Mouse (Mus musculus) CH12.LX (cell line): ENCODE measurements around the gene Fam222b. TPM values are rescaled to one million over a fixed set of nuclear protein-coding genes. Genes with fewer than 3 reads are reported as not detected.
A peak's percentile ranks its signal among the peaks of the same experiment; 100 is the strongest.

Experiments
- DNase-seq: peaks from one replicate; pipeline ENCODE4 v3.0.0-alpha.2; 2013; ENCODE audit errors: extremely low read depth
- H3K27ac ChIP-seq: 2 replicates; pipeline ENCODE4 v1.5.1; 2012; ENCODE audit warnings: low read depth, mild to moderate bottlenecking, control low read depth, moderate library complexity; ENCODE audit not compliant: insufficient read depth
- H3K27me3 ChIP-seq: replicated peaks from 2 replicates; pipeline ENCODE3; 2012; ENCODE audit warnings: inconsistent platforms
- H3K36me3 ChIP-seq, 2 experiments: replicated peaks in 1 of 2; 2 replicates each; pipeline versions ENCODE3 to v1.6.1; 2012; ENCODE audit warnings: inconsistent platforms in 1 of 2, low read length in 1 of 2, mild to moderate bottlenecking in 1 of 2, mixed read lengths in 1 of 2, moderate library complexity in 1 of 2; ENCODE audit not compliant: control insufficient read depth in 1 of 2, insufficient read depth in 1 of 2
- H3K4me1 ChIP-seq, 2 experiments: 2 replicates each; pipeline ENCODE4 v1.6.1; 2012; ENCODE audit warnings: inconsistent platforms in 1 of 2, moderate library complexity in 1 of 2; ENCODE audit not compliant: insufficient read depth in 2 of 2, control insufficient read depth in 1 of 2
- H3K4me2 ChIP-seq: 2 replicates; pipeline ENCODE4 v1.6.1; 2012; ENCODE audit warnings: low read depth, mild to moderate bottlenecking, control low read depth; ENCODE audit not compliant: poor library complexity, insufficient read depth, severe bottlenecking
- H3K4me3 ChIP-seq, 3 experiments: fragments of 150-350 bp in 1 of 3; sonication (generic) in 1 of 3; replicated peaks in 1 of 3; 2 replicates each; pipeline versions ENCODE3 to v1.5.1; 2011 to 2012; ENCODE audit warnings: low read depth in 2 of 3, low read length in 2 of 3, mild to moderate bottlenecking in 2 of 3, moderate library complexity in 2 of 3, control low read depth in 1 of 3, improper control_type of control experiment in 1 of 3, inconsistent platforms in 1 of 3, mixed read lengths in 1 of 3; ENCODE audit not compliant: poor library complexity in 1 of 3
- H3K79me2 ChIP-seq: replicated peaks from 2 replicates; pipeline ENCODE4 v1.6.1; 2012; ENCODE audit warnings: mild to moderate bottlenecking, moderate library complexity; ENCODE audit not compliant: control insufficient read depth, poor library complexity, insufficient read depth, severe bottlenecking; ENCODE audit errors: extremely low read depth
- H3K9ac ChIP-seq: 2 replicates; pipeline ENCODE4 v1.6.1; 2012; ENCODE audit warnings: low read depth, mild to moderate bottlenecking, control low read depth, moderate library complexity; ENCODE audit not compliant: insufficient read depth
- H3K9me3 ChIP-seq: replicated peaks from 2 replicates; pipeline ENCODE3; 2012; ENCODE audit warnings: low read length, inconsistent platforms, mixed read lengths
- BHLHE40 ChIP-seq: IDR thresholded peaks from 2 replicates; pipeline ENCODE4 v1.6.1; 2011; ENCODE audit warnings: mild to moderate bottlenecking, low read depth, low read length, improper control_type of control experiment
- CHD1 ChIP-seq: IDR thresholded peaks from 2 replicates; pipeline ENCODE4 v1.6.1; 2012; ENCODE audit warnings: low read depth, low read length, improper control_type of control experiment, inconsistent platforms
- CHD2 ChIP-seq: IDR thresholded peaks from 2 replicates; pipeline ENCODE4 v1.6.1; 2011; ENCODE audit warnings: low read length, improper control_type of control experiment
- CTCF ChIP-seq, 2 experiments: IDR thresholded peaks in 1 of 2; conservative IDR thresholded peaks in 1 of 2; 2 replicates each; pipeline ENCODE4 v1.5.1; 2011 to 2012; ENCODE audit warnings: low read depth in 2 of 2, low read length in 2 of 2, improper control_type of control experiment in 1 of 2, inconsistent platforms in 1 of 2, mild to moderate bottlenecking in 1 of 2, moderate library complexity in 1 of 2
- ELF1 ChIP-seq: IDR thresholded peaks from 2 replicates; pipeline ENCODE4 v1.6.1; 2014; ENCODE audit warnings: low read depth, mild to moderate bottlenecking, inconsistent platforms, low read length, improper control_type of control experiment
- EP300 ChIP-seq: IDR thresholded peaks from 2 replicates; pipeline ENCODE4 v1.6.1; 2011; ENCODE audit warnings: low read length, improper control_type of control experiment
- HCFC1 ChIP-seq: IDR thresholded peaks from 2 replicates; pipeline ENCODE4 v1.6.1; 2012; ENCODE audit warnings: low read depth, mild to moderate bottlenecking, inconsistent platforms, low read length, improper control_type of control experiment
- IRF4 ChIP-seq: IDR thresholded peaks from 2 replicates; pipeline ENCODE4 v1.6.1; 2014; ENCODE audit warnings: low read depth, mild to moderate bottlenecking, inconsistent platforms, low read length, improper control_type of control experiment
- JUND ChIP-seq: conservative IDR thresholded peaks from 2 replicates; pipeline ENCODE4 v1.6.1; 2011; ENCODE audit warnings: low read depth, low read length, improper control_type of control experiment
- MAFK ChIP-seq: IDR thresholded peaks from 2 replicates; pipeline ENCODE4 v1.6.1; 2011; ENCODE audit warnings: low read length, improper control_type of control experiment; ENCODE audit not compliant: insufficient replicate concordance
- MAX ChIP-seq: IDR thresholded peaks from 2 replicates; pipeline ENCODE4 v1.6.1; 2011; ENCODE audit warnings: low read length, improper control_type of control experiment
- MEF2A ChIP-seq: IDR thresholded peaks from 2 replicates; pipeline ENCODE4 v1.6.1; 2014; ENCODE audit warnings: low read depth, mild to moderate bottlenecking, inconsistent platforms, low read length, improper control_type of control experiment, borderline replicate concordance
- NRF1 ChIP-seq: IDR thresholded peaks from 2 replicates; pipeline ENCODE4 v1.6.1; 2014; ENCODE audit warnings: low read depth, mild to moderate bottlenecking, inconsistent platforms, low read length, improper control_type of control experiment, moderate library complexity
- PAX5 ChIP-seq: IDR thresholded peaks from 2 replicates; pipeline ENCODE4 v1.6.1; 2012; ENCODE audit warnings: low read length, inconsistent platforms, mixed read lengths
- POLR2AphosphoS2 ChIP-seq: IDR thresholded peaks from 2 replicates; pipeline ENCODE4 v1.6.1; 2011; ENCODE audit warnings: low read depth, low read length, improper control_type of control experiment
- RCOR1 ChIP-seq: conservative IDR thresholded peaks from 2 replicates; pipeline ENCODE4 v1.6.1; 2012; ENCODE audit warnings: low read depth, mild to moderate bottlenecking, inconsistent platforms, low read length, improper control_type of control experiment
- SIN3A ChIP-seq: IDR thresholded peaks from 2 replicates; pipeline ENCODE4 v1.6.1; 2012; ENCODE audit warnings: low read length, improper control_type of control experiment, inconsistent platforms
- TCF12 ChIP-seq: IDR thresholded peaks from 2 replicates; pipeline ENCODE4 v1.6.1; 2014; ENCODE audit warnings: low read depth, mild to moderate bottlenecking, inconsistent platforms, low read length, improper control_type of control experiment
- UBTF ChIP-seq: IDR thresholded peaks from 2 replicates; pipeline ENCODE4 v1.6.1; 2012; ENCODE audit warnings: low read depth, mild to moderate bottlenecking, inconsistent platforms, low read length, improper control_type of control experiment, moderate library complexity
- USF2 ChIP-seq: conservative IDR thresholded peaks from 2 replicates; pipeline ENCODE4 v1.6.1; 2011; ENCODE audit warnings: low read depth, low read length, improper control_type of control experiment
- ZKSCAN1 ChIP-seq: IDR thresholded peaks from 2 replicates; pipeline ENCODE4 v1.6.1; 2012; ENCODE audit warnings: low read depth, inconsistent platforms, low read length, improper control_type of control experiment, borderline replicate concordance
- ZMIZ1 ChIP-seq: IDR thresholded peaks from 2 replicates; pipeline ENCODE4 v1.6.1; 2012; ENCODE audit warnings: low read depth, mild to moderate bottlenecking, inconsistent platforms, low read length, improper control_type of control experiment
- ZNF384 ChIP-seq: IDR thresholded peaks from 2 replicates; pipeline ENCODE4 v1.6.1; 2012; ENCODE audit warnings: low read depth, low read length, improper control_type of control experiment, inconsistent platforms
- dilution Hi-C: fragments of 300-500 bp; cut with MboI; formaldehyde crosslinking; loops from 2 replicates; pipeline ENCODE4 v1.14.3; 2020; ENCODE audit warnings: low sequenced_read_pairs; ENCODE audit not compliant: extremely low pct_unique_long_range_greater_than_20kb, extremely low pct_ligation_motif_present
- in situ Hi-C: fragments of 300-500 bp; cut with MboI; formaldehyde crosslinking; loops from 3 replicates; pipeline ENCODE4 v1.14.3; 2019; ENCODE audit warnings: low sequenced_read_pairs, low pct_ligation_motif_present, low pct_unique_long_range_greater_than_20kb, mixed read lengths
- polyA plus RNA-seq: library from polyadenylated mRNA; unstranded; fragments of >175 nt; gene quantifications from 2 replicates; pipeline ENCODE4 v1.2.1, GENCODE M21; 2012; ENCODE audit warnings: low read depth; ENCODE audit not compliant: insufficient read length
- total RNA-seq, 2 experiments: library from RNA; depleted of rRNA; stranded (reverse); fragments of 300-350 nt in 1 of 2; fragments of >200 nt in 1 of 2; gene quantifications; 2 replicates each; pipeline ENCODE4 v1.2.3; 2012 to 2014

Gene Fam222b
- total and polyA plus RNA-seq, 3 experiments, result 5.9 to 34.4 (median 8.7) TPM

DNA sequence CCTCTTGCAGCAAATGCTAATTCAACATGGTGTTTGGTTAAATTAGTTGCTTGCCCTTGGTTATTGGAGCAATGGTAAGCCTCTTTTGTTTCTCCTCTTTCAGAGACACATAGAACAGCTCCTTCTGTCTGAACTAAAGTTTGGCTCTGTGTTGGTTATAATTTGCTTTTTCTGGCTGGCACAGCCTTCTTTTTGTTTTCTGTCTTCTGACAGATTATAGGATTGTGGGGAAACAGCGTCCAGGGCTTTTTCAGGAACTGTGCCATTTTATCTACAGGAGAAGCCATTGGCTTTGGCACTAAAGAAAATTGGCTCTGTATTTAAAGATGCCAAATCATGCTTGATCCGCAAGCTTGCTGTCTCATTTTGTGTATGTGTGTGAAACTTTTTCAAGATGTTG lies 19.2 kb downstream of the Fam222b start:
- Histone ChIP-seq H3K79me2 (peaks cover 72% of the 10 kb centered on the region), H3K9me3 (no peaks in the 10 kb centered on the region), H3K27ac (no peak overlapping the region), H3K27me3 (no peaks in the 10 kb centered on the region), H3K4me3 (no peak overlapping the region), H3K4me2 (no peak overlapping the region)
- DNase-seq, result no peak
- in situ Hi-C loops, result no loop called here
- TF ChIP-seq ZKSCAN1 (no peak), BHLHE40 (no peak), SIN3A (no peak), MEF2A (no peak), TCF12 (no peak), EP300 (no peak), POLR2AphosphoS2 (no peak), ELF1 (no peak), CHD1 (no peak), JUND (no peak), CHD2 (no peak), CTCF (conservative IDR thresholded peaks at IDR 0.05 in 1 of 2, IDR thresholded peaks at IDR 0.05 in 1 of 2; ENCODE audit: low read depth in 2 of 2, low read length in 2 of 2) (no peak), MAFK (no peak), ZNF384 (no peak), NRF1 (no peak), ZMIZ1 (no peak), PAX5 (no peak)
- TF ChIP-seq, all 38 proteins: peak for 0
- dilution Hi-C loops, result no loop called here
- H3K4me1 ChIP-seq, result peaks cover 7 to 66% of the 10 kb centered on the region in 2 experiments
- H3K9ac ChIP-seq, result no peak overlapping the region
- H3K36me3 ChIP-seq, result peaks cover 7 to 54% of the 10 kb centered on the region in 2 experiments

DNA sequence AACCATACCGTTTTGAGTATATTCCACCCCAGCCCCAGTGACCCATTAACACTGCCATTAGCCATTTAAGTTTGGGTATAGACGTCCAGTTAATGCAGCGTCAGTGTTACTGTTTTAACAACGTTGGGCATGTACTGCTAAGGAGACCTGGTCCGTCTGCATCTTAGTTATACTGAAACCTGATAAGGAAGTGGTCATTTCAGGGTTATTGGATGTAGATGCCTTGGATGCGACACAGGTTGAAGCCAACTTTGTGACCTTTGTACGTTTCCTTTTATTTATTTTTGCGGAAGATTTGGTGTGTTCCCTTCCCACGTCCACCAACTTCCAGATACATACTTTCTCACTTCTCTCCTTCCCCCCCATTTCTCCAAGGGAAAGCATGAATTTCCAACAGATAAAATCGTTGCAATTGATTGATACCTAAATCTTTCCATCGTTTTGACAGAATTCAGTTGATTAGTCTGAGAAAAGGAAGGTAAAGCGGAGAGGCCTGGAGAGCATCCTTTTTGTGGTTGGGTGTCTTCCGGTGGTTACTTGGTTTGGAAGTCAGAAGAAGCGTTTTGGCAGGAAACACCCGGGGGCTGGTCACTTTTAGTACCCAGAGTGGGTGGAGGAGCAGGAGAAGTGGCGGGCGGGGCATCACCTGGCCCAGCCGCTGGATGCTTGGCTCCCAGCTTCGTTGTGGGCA lies 20.4 kb downstream of the Fam222b start:
- Histone ChIP-seq H3K79me2 (peaks cover 70% of the 10 kb centered on the region), H3K27me3 (no peaks in the 10 kb centered on the region), H3K4me2 (peak overlapping the region; percentile 68), H3K4me1 (peaks cover 7 to 74% of the 10 kb centered on the region in 2 experiments), H3K9me3 (no peaks in the 10 kb centered on the region), H3K9ac (no peak overlapping the region; the same call in 1 of the 2 replicates), H3K27ac (no peak overlapping the region), H3K4me3 (peak overlapping the region; percentile 3 to 60 (median 43)), H3K36me3 (peaks cover 7 to 51% of the 10 kb centered on the region in 2 experiments)
- no peak for DNase-seq
- in situ Hi-C loops, result no loop called here
- TF ChIP-seq CHD2 (no peak), MAFK (no peak), HCFC1 (no peak), ZNF384 (no peak), JUND (no peak), PAX5 (no peak), MAX (no peak), EP300 (no peak), ZKSCAN1 (no peak), POLR2AphosphoS2 (no peak), USF2 (no peak), NRF1 (no peak), RCOR1 (no peak), IRF4 (no peak), UBTF (no peak; the same call in 1 of the 2 replicates)
- dilution Hi-C loops, result no loop called here
